Comparison of ENCODE assay signal across 12 mouse cellular contexts in the genomic region with DNA sequence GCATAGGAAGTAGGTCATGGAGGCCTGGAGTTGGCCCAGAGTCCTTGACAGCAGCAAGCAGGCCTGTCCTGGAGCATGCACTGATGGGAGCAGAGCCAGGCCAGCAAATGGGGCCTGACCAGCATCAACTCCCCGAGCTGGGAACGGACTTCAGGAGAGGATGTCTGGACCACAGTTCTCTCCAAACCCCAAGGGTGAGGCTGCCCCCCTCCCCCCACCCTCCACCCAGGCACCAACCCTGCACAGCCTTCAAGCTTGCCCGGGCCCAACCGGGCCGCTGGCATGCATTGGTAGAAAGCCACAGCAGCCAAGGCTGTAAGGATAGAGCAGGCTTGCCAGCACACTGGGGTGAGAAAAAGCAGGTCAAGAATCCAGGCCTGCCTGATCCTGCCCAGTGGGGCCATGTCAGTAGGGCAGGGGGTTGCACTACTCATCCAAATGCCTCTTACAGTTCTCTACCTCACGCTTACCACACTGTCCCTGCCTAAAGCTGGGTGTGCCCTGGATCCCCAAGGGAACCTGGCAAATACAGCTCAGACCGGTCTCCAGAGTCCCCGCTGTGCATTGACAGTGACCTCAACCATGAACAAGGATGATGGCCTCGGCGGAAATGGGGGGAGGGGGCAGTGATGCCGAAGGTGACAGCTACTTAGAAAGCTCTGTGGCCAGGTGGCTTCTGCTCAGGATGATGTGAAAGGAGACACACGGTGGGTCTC. TPM values are rescaled to one million over a fixed set of nuclear protein-coding genes. Genes with fewer than 3 reads are reported as not detected.
DNase-seq lines count a peak whose midpoint lies in the region; ATAC-seq and TF ChIP-seq lines count a peak whose summit lies in the region.
"Had no signal": no experiment of that assay in that cellular context is flagged by ENCODE, and none has a peak within 500 bp of the region (broad histone marks: within the 10 kb centered on the region; RNA-seq: fewer than 3 reads in every experiment).

No protein-coding gene starts in this region.

- H3K79me2 ChIP-seq in heart, adult 2 months (replicated peaks; ENCODE audit: control insufficient read depth, insufficient read depth, low read length): no peaks in the 10 kb centered on the region
- H3K79me2 ChIP-seq in CH12.LX (replicated peaks; ENCODE audit: control insufficient read depth, extremely low read depth, insufficient read depth, poor library complexity, severe bottlenecking): no peaks in the 10 kb centered on the region

- WGBS in heart, adult 2 months: 55% methylated on average over 12 of the region's 12 CpGs
- 81% methylated on average over 12 of the region's 12 CpGs for WGBS in midbrain, embryonic 11.5 days
- 78% methylated on average over 12 of the region's 12 CpGs for WGBS in forebrain, postnatal 0 days

- dilution Hi-C loops in CH12.LX (cut with MboI; ENCODE audit: extremely low pct_ligation_motif_present, extremely low pct_unique_long_range_greater_than_20kb, low sequenced_read_pairs): no loop called here

- H3K4me2 ChIP-seq in CH12.LX (ENCODE audit: insufficient read depth, low read depth, poor library complexity, severe bottlenecking): peak overlapping the region; percentile 17; the same call in 1 of the 2 replicates
- H3K4me2 ChIP-seq in midbrain, embryonic 11.5 days: no peak overlapping the region
- no peak overlapping the region for H3K4me2 ChIP-seq in forebrain, postnatal 0 days (ENCODE audit: low read depth)
- H3K4me2 ChIP-seq: hindbrain, embryonic 13.5 days; midbrain, embryonic 12.5 days had no signal

- H3K9me3 ChIP-seq in CH12.LX (replicated peaks; ENCODE audit: low read length): no peaks in the 10 kb centered on the region
- H3K9me3 ChIP-seq in midbrain, embryonic 11.5 days (ENCODE audit: control insufficient read depth, low read length): no peaks in the 10 kb centered on the region
- no peaks in the 10 kb centered on the region for H3K9me3 ChIP-seq in forebrain, postnatal 0 days (ENCODE audit: low read length)
- H3K9me3 ChIP-seq: hindbrain, embryonic 13.5 days; midbrain, embryonic 12.5 days had no signal

- intact Hi-C loops in heart, adult 2 months (cut with DNase I): no loop called here
- intact Hi-C loops in heart, postnatal 25 days (cut with DNase I): no loop called here
- intact Hi-C loops in heart, postnatal 10 days (cut with DNase I): no loop called here

- no peaks in the 10 kb centered on the region for H3K27me3 ChIP-seq in heart, adult 2 months (ENCODE audit: control insufficient read depth, insufficient read depth, low read length)
- H3K27me3 ChIP-seq in CH12.LX (replicated peaks): no peaks in the 10 kb centered on the region
- no peaks in the 10 kb centered on the region for H3K27me3 ChIP-seq in midbrain, embryonic 11.5 days (ENCODE audit: control insufficient read depth, insufficient read depth, low read length)
- no peaks in the 10 kb centered on the region for H3K27me3 ChIP-seq in forebrain, postnatal 0 days (ENCODE audit: insufficient read depth, low read length)
- H3K27me3 ChIP-seq: hindbrain, embryonic 13.5 days; midbrain, embryonic 12.5 days had no signal

- DNase-seq in heart, adult 2 months: peak; percentile 62 to 74
- no peak for DNase-seq in heart, postnatal 25 days (ENCODE audit: low spot score)
- DNase-seq in CH12.LX (ENCODE audit: extremely low read depth): peak; percentile 88
- DNase-seq in adrenal gland, postnatal 25 days: peak; percentile 61
- DNase-seq in heart, postnatal 10 days: peak; percentile 63 to 66
- no peak for DNase-seq in left cerebral cortex, adult 11 months (ENCODE audit: low spot score)
- DNase-seq in midbrain, embryonic 11.5 days (ENCODE audit: low spot score, missing footprints): no peak
- no peak for DNase-seq in forebrain, postnatal 0 days

- in situ Hi-C loops in CH12.LX (cut with MboI; ENCODE audit: low pct_ligation_motif_present, low pct_unique_long_range_greater_than_20kb, low sequenced_read_pairs): no loop called here

- no peak overlapping the region for H3K4me3 ChIP-seq in heart, adult 2 months
- H3K4me3 ChIP-seq in CH12.LX (replicated peaks in 1 of 3; ENCODE audit: low read depth in 2 of 3, low read length in 2 of 3, poor library complexity in 1 of 3): no peak overlapping the region
- H3K4me3 ChIP-seq in midbrain, embryonic 11.5 days (ENCODE audit: low read depth, low read length): no peak overlapping the region
- no peak overlapping the region for H3K4me3 ChIP-seq in forebrain, postnatal 0 days (ENCODE audit: low read depth, low read length)
- H3K4me3 ChIP-seq: hindbrain, embryonic 13.5 days; midbrain, embryonic 12.5 days had no signal

- peaks cover 37% of the 10 kb centered on the region for H3K4me1 ChIP-seq in heart, adult 2 months (ENCODE audit: control insufficient read depth, insufficient read depth, low read length)
- H3K4me1 ChIP-seq in CH12.LX (ENCODE audit: control insufficient read depth in 1 of 2, insufficient read depth in 2 of 2): peaks cover 49 to 70% of the 10 kb centered on the region in 2 experiments
- no peaks in the 10 kb centered on the region for H3K4me1 ChIP-seq in midbrain, embryonic 11.5 days (ENCODE audit: control insufficient read depth, insufficient read depth, low read length)
- H3K4me1 ChIP-seq in forebrain, postnatal 0 days (ENCODE audit: insufficient read depth): no peaks in the 10 kb centered on the region
- H3K4me1 ChIP-seq: midbrain, embryonic 12.5 days had no signal

- no peak overlapping the region for H3K9ac ChIP-seq in heart, adult 2 months (ENCODE audit: low read depth, low read length)
- H3K9ac ChIP-seq in CH12.LX (ENCODE audit: insufficient read depth, low read depth): no peak overlapping the region
- H3K9ac ChIP-seq in midbrain, embryonic 11.5 days (ENCODE audit: low read length): no peak overlapping the region
- H3K9ac ChIP-seq in forebrain, postnatal 0 days: no peak overlapping the region
- H3K9ac ChIP-seq: hindbrain, embryonic 13.5 days; liver, embryonic 14.5 days; midbrain, embryonic 12.5 days had no signal

- peak overlapping the region; percentile 45 for H3K27ac ChIP-seq in heart, adult 2 months
- peak overlapping the region; percentile 5; the same call in 1 of the 2 replicates for H3K27ac ChIP-seq in CH12.LX (ENCODE audit: insufficient read depth, low read depth)
- no peak overlapping the region for H3K27ac ChIP-seq in midbrain, embryonic 11.5 days (ENCODE audit: low read depth, low read length)
- H3K27ac ChIP-seq in forebrain, postnatal 0 days (ENCODE audit: low read depth, low read length): no peak overlapping the region
- H3K27ac ChIP-seq: hindbrain, embryonic 13.5 days; liver, embryonic 14.5 days; midbrain, embryonic 12.5 days had no signal

- TF ChIP-seq POLR2A in heart, adult 2 months (IDR thresholded peaks at IDR 0.05; ENCODE audit: insufficient read depth, low read depth, low read length): no peak
- TF ChIP-seq POLR2A in CH12.LX (IDR thresholded peaks at IDR 0.05; ENCODE audit: low read depth, low read length): no peak; the same call in 1 of the 2 replicates

- no peak for TF ChIP-seq CTCF in heart, adult 2 months (IDR thresholded peaks at IDR 0.05)
- no peak for TF ChIP-seq CTCF in CH12.LX (conservative IDR thresholded peaks at IDR 0.05 in 1 of 2, IDR thresholded peaks at IDR 0.05 in 1 of 2; ENCODE audit: low read depth in 2 of 2, low read length in 2 of 2)
- TF ChIP-seq CTCF in forebrain, postnatal 0 days (IDR thresholded peaks at IDR 0.05; ENCODE audit: low read depth): no peak

- no peak for ATAC-seq in midbrain, embryonic 11.5 days (ENCODE audit: low FRiP score)
- no peak for ATAC-seq in forebrain, postnatal 0 days
- ATAC-seq: forebrain, embryonic 14.5 days had no signal

- TF ChIP-seq EP300 in heart, adult 2 months (IDR thresholded peaks at IDR 0.05; ENCODE audit: insufficient read depth, low read depth, low read length): no peak
- peak; percentile 74 for TF ChIP-seq EP300 in CH12.LX (IDR thresholded peaks at IDR 0.05; ENCODE audit: low read length)

- H3K36me3 ChIP-seq in heart, adult 2 months (ENCODE audit: control insufficient read depth, insufficient read depth, low read length): no peaks in the 10 kb centered on the region
- H3K36me3 ChIP-seq in CH12.LX (replicated peaks in 1 of 2; ENCODE audit: control insufficient read depth in 1 of 2, insufficient read depth in 1 of 2, low read length in 1 of 2): no peaks in the 10 kb centered on the region
- no peaks in the 10 kb centered on the region for H3K36me3 ChIP-seq in midbrain, embryonic 11.5 days (ENCODE audit: control insufficient read depth, insufficient read depth, low read length)
- H3K36me3 ChIP-seq in forebrain, postnatal 0 days (ENCODE audit: insufficient read depth): no peaks in the 10 kb centered on the region
- H3K36me3 ChIP-seq: hindbrain, embryonic 13.5 days; midbrain, embryonic 12.5 days had no signal

- no peak for TF ChIP-seq RAD21 in CH12.LX (IDR thresholded peaks at IDR 0.05; ENCODE audit: low read depth, low read length)

RNA-seq across cellular contexts. Expression of a gene that starts 6.1 kb away (rescaled TPM):
- 1 to 10 TPM; 3.9 to 5.5 TPM for total RNA-seq in heart, adult 2 months (2021)
- polyA plus RNA-seq in heart, adult 2 months (2012; rRNA removed): 7.2 and 7.8 TPM in 2 replicates
- 1 to 10 TPM; 3.1 to 5.5 TPM for total RNA-seq in heart, postnatal 25 days (2021)
- total RNA-seq in CH12.LX (2012; rRNA removed) (0.46 and 0.47 TPM in 2 replicates), CH12.LX (2014; rRNA removed) (0.12 and 0.15 TPM in 2 replicates)
- 2.9 and 3.0 TPM in 2 replicates for polyA plus RNA-seq in CH12.LX (2012; ENCODE audit: insufficient read length, low read depth)
- total RNA-seq in adrenal gland, postnatal 25 days (2021): 73.4 and 110 TPM in 2 replicates
- 1 to 10 TPM in 1 of 2 experiments, under 1 TPM in 1; 0.98 to 2.0 TPM for total RNA-seq in heart, postnatal 10 days (2021)
- polyA plus RNA-seq in midbrain, embryonic 11.5 days (2014; fragmentation: Nextera tagmentation; extraction: Ambion mirVana): 0.21 and 0.26 TPM in 2 replicates
- not detected in 2 replicates for total RNA-seq in forebrain, postnatal 0 days (2014; rRNA removed)
- 0.12 and 0.19 TPM in 2 replicates for polyA plus RNA-seq in forebrain, postnatal 0 days (2015; fragmentation: Nextera tagmentation; extraction: Ambion mirVana)

RNA-seq across cellular contexts. Expression of a gene that starts 18.7 kb away (rescaled TPM):
- total RNA-seq in heart, adult 2 months (2021): not detected
- polyA plus RNA-seq in heart, adult 2 months (2012; rRNA removed): not detected in 2 replicates
- not detected for total RNA-seq in heart, postnatal 25 days (2021)
- not detected in 2 replicates for total RNA-seq in CH12.LX (2012; rRNA removed)
- total RNA-seq in CH12.LX (2014; rRNA removed): not detected in 2 replicates
- not detected in 2 replicates for polyA plus RNA-seq in CH12.LX (2012; ENCODE audit: insufficient read length, low read depth)
- total RNA-seq in adrenal gland, postnatal 25 days (2021): 6.5 and 7.0 TPM in 2 replicates
- not detected for total RNA-seq in heart, postnatal 10 days (2021)
- 18.9 and 20.3 TPM in 2 replicates for polyA plus RNA-seq in midbrain, embryonic 11.5 days (2014; fragmentation: Nextera tagmentation; extraction: Ambion mirVana)
- total RNA-seq in forebrain, postnatal 0 days (2014; rRNA removed): 41.1 and 58.5 TPM in 2 replicates
- polyA plus RNA-seq in forebrain, postnatal 0 days (2015; fragmentation: Nextera tagmentation; extraction: Ambion mirVana): 35.0 and 56.1 TPM in 2 replicates

RNA-seq across cellular contexts. Expression of a gene that starts 33.1 kb away (rescaled TPM):
- 100 to 1,000 TPM; 110 to 118 TPM for total RNA-seq in heart, adult 2 months (2021)
- polyA plus RNA-seq in heart, adult 2 months (2012; rRNA removed): 83.8 and 99.1 TPM in 2 replicates
- 100 to 1,000 TPM; 109 to 111 TPM for total RNA-seq in heart, postnatal 25 days (2021)
- total RNA-seq in CH12.LX (2012; rRNA removed): 8.7 and 12.3 TPM in 2 replicates
- 4.5 and 5.1 TPM in 2 replicates for total RNA-seq in CH12.LX (2014; rRNA removed)
- 4.2 and 4.4 TPM in 2 replicates for polyA plus RNA-seq in CH12.LX (2012; ENCODE audit: insufficient read length, low read depth)
- total RNA-seq in adrenal gland, postnatal 25 days (2021): 46.2 and 49.0 TPM in 2 replicates
- total RNA-seq in heart, postnatal 10 days (2021): 100 to 1,000 TPM in 1 of 2 experiments, 10 to 100 TPM in 1; 98.4 to 115 TPM
- 11.3 and 11.6 TPM in 2 replicates for polyA plus RNA-seq in midbrain, embryonic 11.5 days (2014; fragmentation: Nextera tagmentation; extraction: Ambion mirVana)
- 27.6 and 27.9 TPM in 2 replicates for total RNA-seq in forebrain, postnatal 0 days (2014; rRNA removed)
- polyA plus RNA-seq in forebrain, postnatal 0 days (2015; fragmentation: Nextera tagmentation; extraction: Ambion mirVana): 20.3 and 21.3 TPM in 2 replicates

Comparison
In these comparisons a context has a peak if more than half of its experiments do, and no peak if none do; other contexts are left out.
1. DNase-seq: peak in heart, adult 2 months (2 of 2), CH12.LX (single experiment), adrenal gland, postnatal 25 days (single experiment) and heart, postnatal 10 days (2 of 2); none in heart, postnatal 25 days (single experiment), left cerebral cortex, adult 11 months (single experiment), midbrain, embryonic 11.5 days (single experiment) and forebrain, postnatal 0 days (single experiment).
2. H3K27ac ChIP-seq: peak in heart, adult 2 months (single experiment) and CH12.LX (single experiment); none in midbrain, embryonic 11.5 days (single experiment) and forebrain, postnatal 0 days (single experiment).
3. RNA of a gene that starts 6.1 kb away (total RNA-seq): 73.4 to 110 TPM in adrenal gland, postnatal 25 days; 3.1 to 5.5 TPM in heart, postnatal 25 days, 3.9 to 5.5 TPM in heart, adult 2 months, 0.98 to 2.0 TPM in heart, postnatal 10 days, 0.12 to 0.47 TPM in CH12.LX and not detected in forebrain, postnatal 0 days; every median in the first group is over 10 times any median in the second.